Mouse (Mus musculus): ENCODE data around the gene Trip6.

Gene Trip6

GRCm38 (mm10) chr5:137314193-137315083 lies at the start of gene Trip6:
TSS of gene Trip6 (minus strand) at chr5:137314404.
- DNase-seq: peak in 1 of 2 experiments; percentile 36

GRCm38 (mm10) chr5:137358382-137358781 lies 44.2 kb upstream of the Trip6 start:
- no peak for DNase-seq

GRCm38 (mm10) chr5:137354091-137354490 lies 39.9 kb upstream of the Trip6 start:
- no peak for DNase-seq

- DNase-seq: no peak
These were observed 38.1 kb upstream of the Trip6 start for GRCm38 (mm10) chr5:137352011-137352975.

GRCm38 (mm10) chr5:137351394-137351793 lies 37.2 kb upstream of the Trip6 start:
- DNase-seq: no peak

- DNase-seq: no peak
These were observed 36.8 kb upstream of the Trip6 start for GRCm38 (mm10) chr5:137351058-137351380.

- no peak for DNase-seq
These were observed 36.2 kb upstream of the Trip6 start for GRCm38 (mm10) chr5:137350205-137351057.

- DNase-seq: no peak
These were observed 35.4 kb upstream of the Trip6 start, which contains the start of gene Ephb4 for GRCm38 (mm10) chr5:137349384-137350204. TSS of gene Ephb4 (plus strand) at chr5:137350109.

GRCm38 (mm10) chr5:137348482-137349383 lies 34.5 kb upstream of the Trip6 start:
- DNase-seq: no peak

GRCm38 (mm10) chr5:137347856-137348255 lies 33.7 kb upstream of the Trip6 start:
- DNase-seq: no peak

GRCm38 (mm10) chr5:137346983-137347382 lies 32.8 kb upstream of the Trip6 start:
- DNase-seq: no peak

GRCm38 (mm10) chr5:137346388-137346787 lies 32.2 kb upstream of the Trip6 start:
- DNase-seq: no peak

- DNase-seq: no peak
These were observed 31.6 kb upstream of the Trip6 start for GRCm38 (mm10) chr5:137345821-137346220.

- DNase-seq: no peak
These were observed 29.7 kb upstream of the Trip6 start for GRCm38 (mm10) chr5:137343869-137344268.

GRCm38 (mm10) chr5:137343412-137343811 lies 29.2 kb upstream of the Trip6 start:
- DNase-seq: no peak

GRCm38 (mm10) chr5:137342407-137343012 lies 28.3 kb upstream of the Trip6 start:
- DNase-seq: no peak

GRCm38 (mm10) chr5:137340222-137340621 lies 26.0 kb upstream of the Trip6 start:
- DNase-seq: no peak

GRCm38 (mm10) chr5:137339290-137339979 lies 25.2 kb upstream of the Trip6 start:
- DNase-seq: no peak

- no peak for DNase-seq
These were observed 24.6 kb upstream of the Trip6 start for GRCm38 (mm10) chr5:137338663-137339289.

Measured in thymus, postnatal 36 days (tissue).